Mouse (Mus musculus) ES-CJ7 (cell line): Measurements from ENCODE around the gene Oaz3.
A peak's percentile ranks its signal among the peaks of the same experiment; 100 is the strongest.

ENCODE experiments used
- DNase-seq: peaks from one replicate; pipeline ENCODE4 v3.0.0; 2011; ENCODE audit warnings: low read depth, low spot score

Oaz3 gene

DNA sequence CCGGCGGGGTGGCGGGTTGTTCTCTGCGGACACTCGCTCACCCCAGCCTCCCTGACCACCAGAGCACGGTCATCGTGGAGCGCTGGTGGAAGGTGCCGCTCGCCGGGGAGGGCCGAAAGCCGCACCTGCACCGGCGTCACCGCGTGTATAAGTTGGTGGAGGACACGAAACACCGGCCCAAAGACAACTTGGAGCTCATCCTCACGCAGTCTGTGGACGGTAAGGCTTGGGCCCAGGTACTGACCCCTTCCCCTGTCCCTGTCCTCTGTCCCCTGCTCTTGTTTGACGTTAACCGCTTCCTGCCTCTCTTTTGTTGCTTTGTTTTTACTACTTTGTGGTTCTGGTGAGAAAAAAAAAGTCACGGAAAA, at the start of gene Oaz3:
Gene Oaz3, minus strand, starts transcription at position 319 of the 368 bp plus-strand sequence.
- no peak for DNase-seq

DNA sequence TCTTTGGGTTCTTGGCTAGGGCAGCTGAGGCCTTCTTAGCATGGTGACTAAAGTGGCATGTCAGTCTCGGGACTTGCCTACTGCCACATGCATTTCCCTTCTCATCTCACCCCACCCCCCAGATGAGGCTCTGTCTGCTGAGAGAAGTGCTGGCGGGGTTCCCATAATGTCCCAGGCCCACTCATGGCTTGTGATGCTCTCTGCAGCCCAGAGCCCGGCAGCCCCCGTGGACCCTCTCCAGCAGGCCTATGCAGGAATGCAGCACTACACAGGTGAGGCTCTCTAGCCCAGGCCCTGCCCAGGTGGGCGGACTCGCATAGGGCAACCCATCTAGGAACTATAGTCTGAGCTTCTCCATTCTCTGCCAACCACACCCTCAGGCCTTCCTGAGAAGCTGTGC, 43.9 kb upstream of the Oaz3 start:
- DNase-seq, result no peak

DNA sequence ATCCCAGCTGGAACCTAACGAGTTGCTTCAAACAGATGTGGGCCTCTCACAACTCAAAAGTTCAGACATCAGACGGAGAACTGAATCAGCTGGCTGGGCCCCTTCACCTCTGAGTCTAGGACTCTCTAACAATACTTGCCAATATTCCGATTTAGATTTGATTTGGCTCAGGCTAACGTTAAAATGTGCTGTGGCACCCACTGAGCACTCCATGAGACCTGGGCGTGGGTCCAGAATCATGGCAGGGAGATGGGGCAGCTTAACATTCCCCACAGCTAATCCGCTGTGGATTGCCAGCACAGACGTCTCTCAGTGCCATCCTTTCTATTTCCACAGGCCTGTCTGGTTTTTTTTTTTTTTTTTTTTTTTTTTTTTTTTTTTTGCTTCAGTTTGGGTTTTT, 42.2 kb upstream of the Oaz3 start:
- no peak for DNase-seq

DNA sequence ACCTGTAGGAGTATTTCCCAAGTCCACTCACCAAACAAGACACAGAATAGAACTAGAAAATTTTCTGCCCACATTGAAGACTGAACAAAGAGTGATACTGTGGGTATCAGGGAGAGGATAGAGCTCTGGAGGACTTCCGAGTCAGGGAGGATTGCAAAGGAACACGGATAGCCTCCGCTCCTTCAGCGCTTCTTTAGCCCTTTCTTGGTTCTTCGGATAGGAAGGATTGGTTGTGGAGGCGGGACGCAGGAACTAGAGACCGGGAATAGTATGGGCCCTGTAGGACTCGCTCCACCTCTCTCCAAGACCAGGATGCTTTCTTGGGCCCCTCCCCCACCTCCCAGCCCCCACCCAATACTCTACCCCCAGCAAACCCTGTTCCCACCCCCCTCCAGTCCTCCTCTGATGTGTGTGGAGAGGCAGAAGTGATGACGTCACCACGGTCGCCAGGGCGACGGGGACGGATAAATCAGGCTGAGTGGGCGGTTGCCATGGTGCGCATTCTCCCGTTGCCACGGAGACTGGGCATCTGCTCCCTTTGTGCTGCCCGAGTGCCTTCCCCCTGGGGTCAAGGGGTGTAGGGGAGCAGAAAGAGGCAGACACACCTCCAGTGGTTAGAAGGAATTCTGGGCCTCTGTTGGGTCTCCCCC, 40.2 kb upstream of the Oaz3 start:
- DNase-seq, result peak; percentile 51

DNA sequence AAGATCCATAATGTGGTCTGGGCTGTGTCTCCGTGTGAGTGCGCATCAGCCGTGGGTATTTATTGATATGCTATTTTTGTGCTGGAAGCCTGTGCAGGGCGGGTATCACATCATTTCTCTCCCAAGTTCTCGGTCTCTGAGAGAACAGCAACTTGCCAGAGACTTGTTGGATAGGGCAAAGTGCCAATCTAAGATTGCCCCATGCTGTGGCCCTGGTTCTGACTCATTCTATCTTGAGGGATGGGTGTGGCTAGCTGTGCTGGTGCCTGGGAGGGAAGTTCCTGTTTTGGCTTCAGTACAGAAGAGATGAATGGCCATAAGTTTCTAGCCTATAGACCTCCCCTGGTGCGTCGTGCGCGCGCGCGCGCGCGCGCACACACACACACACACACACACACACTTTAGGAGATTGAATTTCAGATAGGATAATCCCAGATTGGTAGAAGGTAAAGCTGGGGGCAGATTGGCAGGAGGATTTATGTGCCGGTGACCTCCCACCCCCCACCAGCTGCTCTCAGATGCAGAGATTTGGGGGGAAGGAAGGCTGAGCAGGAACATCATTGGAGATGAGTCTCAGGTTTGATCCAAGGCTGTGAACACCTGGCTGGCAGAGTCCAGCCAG, 39.2 kb upstream of the Oaz3 start:
- DNase-seq, result no peak

DNA sequence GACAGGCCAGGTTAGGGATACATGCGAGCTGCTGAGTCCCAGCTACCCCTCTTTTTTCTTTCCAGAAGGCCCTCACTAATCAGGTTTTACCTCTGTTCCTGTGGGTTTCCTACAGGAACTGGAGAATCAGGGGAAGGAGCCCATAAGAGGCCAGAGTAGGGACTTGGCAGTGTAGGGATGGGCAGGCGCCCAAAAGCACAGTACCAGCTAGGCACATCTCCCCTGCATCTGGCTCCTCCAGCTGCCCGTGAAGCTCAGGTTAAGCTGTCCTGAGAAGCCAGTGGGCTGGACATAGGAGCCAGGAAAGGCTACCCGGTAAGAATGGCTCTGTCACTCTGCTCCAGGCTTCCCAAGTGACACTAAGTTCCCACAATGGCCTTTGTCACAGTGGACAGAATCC, 37.7 kb upstream of the Oaz3 start:
- no peak for DNase-seq

DNA sequence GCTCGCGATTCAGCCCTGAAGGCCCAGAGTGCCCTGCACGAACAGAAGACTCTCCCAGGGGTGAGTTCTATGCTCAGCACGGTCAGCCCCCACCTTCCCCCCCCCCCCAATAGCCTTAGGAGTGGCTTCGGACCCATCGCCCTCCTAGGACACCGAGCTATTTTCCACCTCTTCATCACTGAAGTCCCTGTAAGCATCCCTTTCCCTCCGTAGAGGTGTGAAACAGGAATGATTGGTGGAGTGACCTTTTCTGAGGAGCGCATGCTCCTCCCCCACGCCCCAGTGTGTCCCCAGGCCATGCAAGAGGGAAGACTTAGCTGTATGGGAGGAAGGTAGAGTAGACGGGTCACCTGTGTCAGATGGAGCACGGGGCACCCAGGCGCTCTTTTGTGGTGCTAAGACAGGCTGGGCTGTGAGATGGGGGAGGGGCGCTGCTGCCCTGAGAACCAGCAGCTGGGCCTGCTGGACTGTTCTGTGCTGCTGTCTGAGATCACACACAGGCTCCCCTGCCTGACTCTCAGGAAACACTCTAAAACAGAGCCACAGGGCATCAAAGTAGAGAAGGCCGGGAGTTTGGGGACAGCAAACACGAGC, 36.7 kb upstream of the Oaz3 start, which contains the start of gene Riiad1:
Gene Riiad1, minus strand, starts transcription at position 51 of the 594 bp plus-strand sequence.
- DNase-seq, result no peak

DNA sequence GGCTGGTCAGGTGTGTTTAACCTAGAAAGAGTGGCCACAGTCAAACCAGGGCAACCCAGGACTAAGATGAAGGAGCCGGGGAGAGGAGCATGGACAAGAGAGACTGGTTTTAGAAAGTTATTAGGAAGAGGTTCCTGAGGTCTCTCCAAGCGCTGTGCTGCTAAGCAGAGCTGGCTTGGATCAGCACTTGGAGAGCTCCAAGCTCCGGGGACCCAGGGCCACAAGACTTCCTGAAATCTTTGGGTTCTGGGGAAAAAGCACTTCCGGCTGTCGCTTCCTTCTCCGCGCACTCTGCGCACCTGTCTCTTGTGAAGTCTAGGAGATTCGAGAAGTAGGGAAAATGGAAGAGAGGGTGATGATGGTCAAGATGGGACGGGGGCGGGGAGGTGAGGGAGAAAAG, 35.8 kb upstream of the Oaz3 start:
- peak; percentile 56 for DNase-seq

DNA sequence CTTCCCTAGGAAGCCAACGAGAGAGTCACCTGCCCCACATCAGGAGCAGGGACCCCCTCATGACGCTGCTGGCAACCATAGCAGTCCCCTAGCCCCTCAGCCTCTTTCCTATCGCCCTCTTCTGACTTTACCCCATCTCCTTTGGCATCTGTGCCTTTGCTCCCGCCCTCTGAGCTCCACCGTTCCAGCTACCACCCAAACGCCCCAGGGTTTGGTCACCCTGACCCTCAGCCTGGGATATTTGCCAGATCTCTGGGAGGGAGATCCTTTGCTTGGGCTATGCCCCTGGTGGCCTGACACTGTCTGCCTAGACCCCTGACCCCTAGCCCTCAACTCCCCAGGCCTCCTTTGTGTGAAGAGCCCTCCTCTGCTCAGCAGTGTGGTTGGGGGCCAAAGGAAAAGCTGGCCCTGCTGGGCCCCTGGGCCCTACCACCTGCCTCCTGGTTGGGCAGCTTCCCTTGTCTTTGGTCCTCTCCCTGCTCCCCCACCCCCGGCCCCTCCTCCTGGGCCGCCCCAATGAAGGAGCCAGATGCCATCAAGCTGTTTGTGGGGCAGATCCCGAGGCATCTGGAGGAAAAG, 35.0 kb upstream of the Oaz3 start:
- DNase-seq, result no peak

DNA sequence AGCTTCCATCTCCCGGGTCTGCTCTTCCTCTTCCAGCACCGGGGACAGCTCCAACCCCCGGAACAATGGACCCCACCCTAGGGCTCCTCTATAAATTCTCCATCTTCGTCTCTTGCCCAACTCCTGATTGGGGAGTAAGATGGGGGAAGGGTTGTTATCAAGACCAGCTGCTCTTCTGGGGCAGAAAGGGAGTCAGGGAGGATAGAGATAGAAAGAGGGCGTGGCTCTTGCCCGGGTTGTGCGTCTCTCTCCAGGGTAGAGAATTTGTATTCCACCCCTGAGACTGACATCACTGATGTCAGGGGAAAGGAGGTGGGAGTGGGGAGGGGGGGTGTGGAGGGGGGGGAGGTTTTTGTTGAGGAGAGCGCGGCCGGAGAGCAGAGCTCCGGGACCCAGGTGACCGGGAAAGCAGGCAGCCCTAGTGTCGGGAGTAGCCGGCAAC, 34.3 kb upstream of the Oaz3 start, which contains the start of gene Celf3:
Gene Celf3, plus strand, starts transcription at position 315 of the 442 bp plus-strand sequence.
- DNase-seq, result peak; percentile 53

DNA sequence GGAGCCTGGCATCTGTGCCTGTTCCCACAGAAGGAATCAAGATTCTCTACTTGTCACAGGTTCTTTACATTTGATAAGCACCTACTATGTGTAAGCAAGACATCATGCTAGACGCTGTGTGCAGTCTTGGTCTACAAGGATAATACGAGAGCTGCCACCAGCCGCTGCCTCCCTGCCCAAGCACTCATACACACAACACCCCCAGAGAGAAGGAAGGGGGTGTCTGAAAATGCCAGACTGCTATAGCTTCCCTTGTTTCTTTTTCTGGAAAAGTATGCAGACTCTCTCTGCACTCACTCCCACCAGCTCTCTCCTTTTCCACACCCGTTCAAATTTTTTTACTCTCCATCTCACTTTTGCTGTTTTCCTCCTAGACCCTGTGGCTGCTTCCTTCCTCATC, 33.7 kb upstream of the Oaz3 start:
- DNase-seq, result no peak

DNA sequence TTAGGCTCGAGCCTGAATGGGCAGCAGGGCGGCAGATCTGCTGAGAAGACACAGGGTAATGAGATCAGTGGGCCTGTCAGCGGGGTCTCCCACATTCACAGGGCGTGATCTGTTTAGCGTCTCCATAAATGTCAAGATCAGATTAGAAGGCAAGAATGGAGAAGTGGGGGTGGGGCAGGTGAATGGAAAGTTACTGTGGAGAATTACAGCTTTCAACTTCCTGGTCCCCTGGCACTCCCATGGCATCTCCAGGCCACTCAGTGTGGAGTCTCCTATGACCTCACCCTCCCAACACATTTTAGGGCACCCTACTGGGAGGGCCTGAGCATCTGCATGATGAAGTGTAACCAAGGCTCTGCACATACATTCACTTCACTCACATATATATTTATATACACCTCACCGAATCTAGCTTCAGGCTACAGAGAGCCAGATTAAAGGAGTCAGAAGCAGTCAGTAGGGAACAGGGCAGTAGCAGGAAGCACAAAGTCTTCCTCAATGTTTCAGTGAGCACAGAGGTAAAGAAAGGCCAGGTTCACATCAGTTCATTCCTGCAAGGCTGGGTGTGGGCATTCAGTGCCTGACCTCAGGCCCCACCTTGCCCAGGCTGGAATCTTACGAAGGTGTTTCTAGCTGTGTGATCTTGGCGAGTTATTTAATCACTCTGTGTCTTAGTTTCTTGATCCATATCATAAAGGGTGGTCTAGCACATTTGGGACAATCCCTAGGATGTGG, 32.8 kb upstream of the Oaz3 start:
- no peak for DNase-seq

DNA sequence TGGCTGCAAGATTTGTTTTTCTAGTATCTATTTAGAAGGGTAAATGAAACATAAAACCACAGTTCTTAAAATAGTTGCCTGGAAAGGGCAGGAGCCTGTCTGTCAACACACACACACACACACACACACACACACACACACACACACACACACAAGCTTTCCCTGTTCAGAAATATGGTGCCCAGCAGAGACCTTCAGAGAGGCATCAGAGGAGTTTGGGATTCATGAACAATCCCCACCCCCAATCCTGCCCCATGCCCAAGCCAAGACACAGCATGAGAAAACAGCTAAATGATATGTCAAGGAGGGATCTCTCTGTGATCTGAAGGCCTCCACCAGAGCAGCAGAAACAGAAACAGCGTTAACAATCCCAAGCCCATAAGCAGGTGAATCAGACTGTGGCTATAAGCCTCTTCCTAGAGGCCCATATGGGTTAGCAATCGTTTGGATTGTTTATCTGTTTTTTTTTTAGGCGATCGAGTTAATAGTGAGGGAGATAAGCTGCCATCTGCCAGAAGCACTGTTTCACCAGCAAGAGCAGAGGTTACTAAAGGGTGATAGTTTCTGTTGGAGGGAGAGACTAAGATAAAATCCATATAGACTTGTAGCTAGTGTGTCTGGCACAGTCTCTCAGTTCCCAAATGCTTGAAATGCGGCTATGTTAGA, 30.0 kb upstream of the Oaz3 start:
- no peak for DNase-seq

DNA sequence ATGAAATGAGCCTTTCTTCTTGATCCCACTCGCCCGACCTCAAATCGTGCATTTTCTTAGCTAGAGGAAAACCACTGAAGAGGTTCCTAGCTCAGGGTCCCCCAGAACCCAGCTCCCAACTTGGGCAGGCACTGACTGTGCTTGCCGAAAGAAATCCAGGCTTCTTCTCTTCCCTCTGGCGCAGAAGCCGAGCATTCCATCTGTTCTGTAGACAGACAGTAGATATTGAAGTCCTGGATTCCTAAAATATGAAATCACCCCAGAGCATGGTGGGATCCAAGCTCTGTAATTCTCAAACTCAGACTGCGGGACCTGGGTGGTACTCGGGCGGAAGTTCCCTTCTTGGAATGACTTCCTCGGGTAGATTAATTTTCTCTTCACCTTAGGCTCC, 29.4 kb upstream of the Oaz3 start:
- DNase-seq, result no peak

DNA sequence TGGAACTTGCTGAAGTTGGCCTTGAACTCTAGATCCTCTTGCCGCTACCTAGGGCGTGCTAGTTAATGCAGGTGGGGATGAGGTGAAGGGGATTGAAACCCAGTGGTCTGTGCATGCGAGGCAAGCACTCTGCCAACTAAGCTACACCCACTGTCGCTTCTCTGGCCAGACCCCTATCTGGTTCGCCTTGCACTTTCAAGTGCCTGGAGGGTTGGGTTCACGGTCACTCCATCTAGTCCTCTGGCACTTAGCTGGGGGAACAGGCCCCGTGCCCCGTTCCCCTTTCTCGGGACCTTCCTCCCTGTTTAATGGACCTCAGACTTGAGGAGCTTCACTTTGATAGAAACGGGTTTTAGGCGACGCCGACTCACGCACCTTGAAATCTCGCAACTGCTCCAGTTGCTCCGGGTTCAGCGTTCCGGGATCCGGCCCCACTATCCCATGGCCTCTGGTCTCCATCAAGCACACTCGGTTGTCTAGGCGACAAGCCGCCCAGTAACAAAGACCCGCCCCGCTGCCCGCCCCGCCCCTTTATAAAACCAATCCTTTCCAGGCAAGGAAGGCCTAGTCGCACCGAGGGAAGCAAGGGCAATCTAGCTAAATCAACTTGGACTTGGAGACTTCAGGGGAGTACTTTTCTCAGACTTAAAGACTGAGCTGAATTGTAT, 28.9 kb upstream of the Oaz3 start:
- peak; percentile 48 for DNase-seq

DNA sequence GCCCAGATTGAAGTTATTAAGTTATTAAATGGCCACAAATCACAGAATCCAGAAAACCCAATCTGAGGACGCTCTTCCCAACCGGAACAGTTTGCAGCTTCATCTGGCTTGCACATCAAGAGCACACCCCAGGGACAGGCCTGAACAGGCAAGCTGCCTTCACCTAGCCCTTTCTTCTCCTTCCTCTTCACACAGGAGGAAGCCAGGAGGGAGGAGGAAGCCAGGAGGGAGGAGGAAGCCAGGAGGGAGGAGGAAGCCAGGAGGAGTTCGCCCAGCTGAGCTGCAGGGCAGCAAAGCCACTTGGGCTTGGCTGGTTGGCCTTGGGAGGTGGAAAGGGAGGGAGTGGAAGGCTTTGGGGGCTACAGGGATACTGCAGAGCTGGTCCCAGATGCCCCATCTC, 25.2 kb upstream of the Oaz3 start:
- DNase-seq, result no peak

DNA sequence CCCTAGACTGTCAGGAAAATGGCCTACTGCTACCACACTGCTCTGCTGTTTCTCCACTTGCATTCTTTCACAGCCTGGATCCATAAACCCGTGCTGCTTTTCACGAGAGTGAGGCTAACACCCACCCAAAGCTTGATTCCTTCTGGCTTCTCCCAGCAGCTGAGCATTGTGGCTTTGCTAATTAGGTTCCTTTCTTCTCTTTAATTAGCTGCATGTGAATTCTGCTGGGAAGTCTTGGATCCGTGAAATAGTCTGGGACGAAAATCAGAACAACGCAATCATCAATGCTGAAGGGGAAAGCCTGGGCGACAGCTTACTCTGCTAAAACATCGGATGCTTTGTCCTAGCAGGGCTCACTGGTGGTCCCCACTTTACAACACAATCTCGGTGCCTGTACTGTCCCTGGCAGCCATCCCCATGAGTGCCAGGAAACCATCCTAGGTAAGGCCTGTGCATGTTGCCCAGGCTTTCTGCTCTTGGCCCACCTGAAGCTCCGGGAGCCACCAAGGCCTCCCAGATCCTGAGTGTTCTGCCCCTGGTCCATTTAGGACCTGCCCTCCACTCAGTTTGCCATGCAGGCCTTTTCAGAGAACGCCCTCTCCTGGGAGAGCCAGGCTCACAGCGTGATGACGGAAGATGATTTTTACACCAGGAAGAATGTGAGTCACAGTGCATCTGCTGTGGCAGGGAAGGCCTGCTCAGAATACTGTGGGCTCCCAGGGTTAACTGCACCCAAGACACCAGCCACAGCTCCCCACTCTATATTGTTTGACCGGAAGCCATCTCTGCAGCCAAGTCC, 22.1 kb upstream of the Oaz3 start:
- no peak for DNase-seq

DNA sequence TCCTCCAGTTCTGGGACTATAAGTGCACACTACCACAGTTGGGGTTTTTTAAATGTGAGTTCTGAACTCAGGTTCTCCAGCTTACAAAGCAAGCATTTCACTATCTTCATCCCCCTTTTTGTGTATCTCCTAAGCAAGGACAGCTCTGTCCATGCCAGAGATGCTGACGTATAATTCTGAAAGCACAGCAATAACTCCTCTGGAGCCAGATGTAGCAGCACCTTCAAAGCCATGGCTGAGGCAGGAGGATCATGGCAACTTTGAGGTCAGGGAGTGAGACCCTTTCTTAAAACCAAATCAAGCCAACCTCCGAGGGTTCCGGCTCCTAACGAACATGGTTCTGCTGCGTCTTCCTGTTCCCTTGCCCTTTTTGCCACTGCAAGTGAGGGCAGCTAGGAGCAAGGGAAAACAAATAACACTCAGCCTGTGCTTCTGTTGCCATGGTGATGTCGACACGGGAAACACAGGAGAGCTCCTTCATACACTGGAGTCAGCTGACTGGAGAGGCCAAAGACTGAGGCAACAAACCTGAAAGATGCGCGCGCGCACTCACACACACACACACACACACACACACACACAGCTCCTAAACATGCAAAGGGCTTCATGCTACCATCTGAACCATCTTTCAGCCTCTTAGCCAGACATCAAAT, 20.3 kb upstream of the Oaz3 start:
- peak; percentile 48 for DNase-seq

DNA sequence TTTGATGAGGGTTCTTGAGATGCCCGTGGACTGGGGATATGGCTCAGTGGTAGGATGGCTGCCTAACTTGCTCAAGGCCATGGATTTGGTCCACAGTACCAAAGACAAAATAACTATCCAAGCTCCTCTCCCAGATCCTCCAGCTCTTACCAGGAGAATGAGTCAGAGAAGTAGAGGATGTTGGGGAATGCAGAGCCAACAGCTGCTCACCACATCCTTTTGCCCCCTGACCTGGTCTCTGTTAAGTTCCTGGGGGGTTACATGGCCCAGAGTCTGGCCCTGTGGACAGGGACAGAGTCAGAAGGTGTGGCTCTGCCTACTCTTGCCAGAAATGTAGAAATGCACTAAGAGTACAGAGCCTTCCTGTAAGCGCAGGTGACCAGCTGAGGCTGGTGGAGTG, 16.1 kb upstream of the Oaz3 start:
- DNase-seq, result no peak

DNA sequence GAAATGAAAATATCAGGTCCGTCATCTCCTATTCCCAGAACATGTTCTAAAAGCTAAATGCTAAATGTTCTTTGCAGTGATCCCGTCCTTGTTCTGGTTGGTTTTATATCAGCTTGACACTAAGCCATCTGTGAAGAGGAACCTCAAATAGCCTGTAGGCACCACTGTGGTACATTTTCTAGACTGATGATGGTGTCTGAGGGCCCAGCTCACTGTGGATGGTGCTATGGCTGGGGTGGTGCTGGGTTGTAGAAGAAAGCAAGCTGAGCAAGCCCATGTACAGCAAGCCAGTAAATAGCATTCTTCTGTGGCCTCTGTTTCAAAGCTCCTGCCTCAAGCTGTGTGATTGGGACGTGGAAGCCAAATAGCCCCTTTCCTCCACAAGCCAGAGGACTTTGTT, 13.3 kb upstream of the Oaz3 start:
- DNase-seq, result no peak
